Mouse (Mus musculus) liver, adult 10 weeks (tissue): Measurements from ENCODE around the gene Kbtbd7. TPM values are rescaled to one million over a fixed set of nuclear protein-coding genes. Genes with fewer than 3 reads are reported as not detected.

Source experiments
- polyA plus RNA-seq: library from polyadenylated mRNA; stranded (reverse); fragments of 350-450 nt; fragmentation: Illumina TruSeq; extraction: RNeasy Lipid Tissue Mini Kit (QIAGEN cat#74804); gene quantifications from one replicate; pipeline ENCODE4 v1.2.3, GENCODE M21; 2014; ENCODE audit warnings: low read depth, low replicate concordance

Kbtbd7 gene
- polyA plus RNA-seq, result 18.4 TPM

DNA sequence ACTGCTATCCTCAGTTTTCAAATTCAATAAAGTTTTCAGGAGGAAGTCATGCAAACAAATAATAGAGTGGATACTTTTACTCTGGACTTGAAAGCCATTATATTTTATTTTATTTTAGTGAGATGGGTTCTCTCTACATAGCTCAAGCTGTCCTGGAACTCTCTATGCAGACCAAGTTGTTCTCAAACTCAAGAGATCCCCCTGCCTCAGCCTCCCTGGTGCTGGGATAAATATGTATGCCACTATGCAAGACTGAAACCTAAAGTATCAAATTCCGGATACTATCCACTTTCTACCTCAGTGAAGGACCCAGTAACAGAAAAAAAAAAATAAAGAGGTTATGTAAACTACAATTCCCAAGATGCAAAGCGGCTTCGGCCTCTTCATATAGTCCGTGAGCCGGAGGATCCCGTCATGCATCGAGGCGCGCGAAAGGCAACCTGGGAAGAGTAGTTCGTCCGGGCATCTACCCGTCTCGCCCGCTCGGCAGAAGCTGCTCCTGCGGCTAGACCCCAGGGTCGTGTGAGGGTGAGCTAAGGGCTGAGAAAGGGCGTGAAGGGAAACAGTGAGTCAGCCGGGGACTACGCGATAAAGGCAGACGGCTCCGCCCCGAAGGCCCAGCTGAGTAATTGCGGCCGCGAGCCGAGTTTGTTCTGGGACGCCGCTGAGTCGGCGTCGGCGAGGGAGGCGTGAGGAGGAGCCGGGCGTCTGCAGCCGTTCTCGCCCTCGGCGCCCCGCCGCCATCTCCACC is at the start of gene Kbtbd7:
Kbtbd7 (plus strand) TSS at position 533 of the 751 bp plus-strand sequence.

DNA sequence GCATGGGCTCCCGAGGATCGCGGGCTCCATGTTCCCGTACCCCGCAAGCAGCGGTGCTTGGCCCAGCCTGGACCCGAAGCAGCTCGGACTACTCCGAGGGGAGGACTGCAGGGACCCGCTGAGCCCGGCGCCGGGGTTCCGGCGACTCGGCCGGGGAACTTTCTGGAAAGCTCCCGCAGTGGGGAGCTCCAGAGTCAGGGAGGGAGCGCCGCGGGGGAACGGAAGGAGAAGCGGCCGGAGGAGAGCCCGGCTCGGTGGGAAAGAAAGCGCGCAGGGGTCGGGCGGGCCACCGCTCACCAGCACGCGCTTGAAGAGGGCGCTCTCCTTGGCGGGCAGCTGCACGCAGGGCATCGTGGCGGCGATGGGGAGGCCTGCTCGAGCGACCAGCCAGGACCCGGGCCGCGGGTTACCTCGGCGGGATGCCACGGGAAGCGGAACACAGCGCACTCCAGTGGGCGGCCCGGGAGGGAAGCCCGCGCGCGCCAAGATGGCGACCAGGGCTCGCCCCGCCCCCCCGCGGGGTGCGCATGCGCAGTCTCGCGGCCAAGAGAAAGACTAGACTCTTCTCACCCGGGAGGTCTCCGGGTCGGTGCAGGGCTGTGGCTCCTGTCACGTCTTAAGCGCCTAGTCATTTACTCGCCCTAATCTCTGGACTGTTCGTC is 35.9 kb upstream of the Kbtbd7 start, which contains the start of gene Naa16:
Naa16 (minus strand) TSS at position 514 of the 662 bp plus-strand sequence.

DNA sequence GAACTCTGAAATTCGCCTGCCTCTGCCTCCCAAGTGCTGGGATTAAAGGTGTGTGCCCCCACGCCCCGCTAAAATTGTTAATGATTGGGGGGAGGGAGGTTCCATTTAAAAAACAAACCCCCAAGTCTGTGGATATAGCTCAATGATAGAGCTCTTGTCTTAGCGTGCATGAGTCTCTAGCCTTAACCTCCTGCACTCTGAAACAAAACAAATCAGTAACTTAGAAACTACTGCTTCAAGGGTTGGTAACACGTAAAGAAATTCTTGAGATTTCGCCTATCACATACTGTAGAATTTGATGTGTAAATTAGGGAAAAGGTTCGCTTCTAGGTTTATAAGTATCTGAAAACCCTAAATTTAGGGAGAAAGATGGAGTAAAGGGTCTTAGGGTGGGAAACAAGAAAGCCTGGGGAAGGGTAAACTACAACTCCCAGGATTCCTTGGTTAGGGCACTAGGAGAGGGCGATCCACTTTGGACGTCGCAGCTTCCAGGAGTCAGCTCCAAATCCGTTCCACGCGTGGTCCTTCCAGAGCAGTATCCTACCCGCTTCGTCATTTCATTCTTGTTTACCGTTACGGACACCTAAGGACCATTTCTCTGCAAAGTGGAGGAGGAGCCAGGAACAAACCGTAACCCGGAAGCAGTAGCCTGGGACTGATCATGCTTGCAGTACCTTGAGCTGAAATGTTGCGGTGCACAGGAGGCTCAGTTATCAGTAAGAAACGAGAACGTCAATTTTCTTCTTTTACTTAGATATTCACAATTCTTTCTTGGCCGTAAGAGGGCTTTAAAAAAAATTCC is 28.8 kb upstream of the Kbtbd7 start, which contains the start of gene Mtrf1:
Mtrf1 (plus strand) TSS at position 452 of the 802 bp plus-strand sequence.

DNA sequence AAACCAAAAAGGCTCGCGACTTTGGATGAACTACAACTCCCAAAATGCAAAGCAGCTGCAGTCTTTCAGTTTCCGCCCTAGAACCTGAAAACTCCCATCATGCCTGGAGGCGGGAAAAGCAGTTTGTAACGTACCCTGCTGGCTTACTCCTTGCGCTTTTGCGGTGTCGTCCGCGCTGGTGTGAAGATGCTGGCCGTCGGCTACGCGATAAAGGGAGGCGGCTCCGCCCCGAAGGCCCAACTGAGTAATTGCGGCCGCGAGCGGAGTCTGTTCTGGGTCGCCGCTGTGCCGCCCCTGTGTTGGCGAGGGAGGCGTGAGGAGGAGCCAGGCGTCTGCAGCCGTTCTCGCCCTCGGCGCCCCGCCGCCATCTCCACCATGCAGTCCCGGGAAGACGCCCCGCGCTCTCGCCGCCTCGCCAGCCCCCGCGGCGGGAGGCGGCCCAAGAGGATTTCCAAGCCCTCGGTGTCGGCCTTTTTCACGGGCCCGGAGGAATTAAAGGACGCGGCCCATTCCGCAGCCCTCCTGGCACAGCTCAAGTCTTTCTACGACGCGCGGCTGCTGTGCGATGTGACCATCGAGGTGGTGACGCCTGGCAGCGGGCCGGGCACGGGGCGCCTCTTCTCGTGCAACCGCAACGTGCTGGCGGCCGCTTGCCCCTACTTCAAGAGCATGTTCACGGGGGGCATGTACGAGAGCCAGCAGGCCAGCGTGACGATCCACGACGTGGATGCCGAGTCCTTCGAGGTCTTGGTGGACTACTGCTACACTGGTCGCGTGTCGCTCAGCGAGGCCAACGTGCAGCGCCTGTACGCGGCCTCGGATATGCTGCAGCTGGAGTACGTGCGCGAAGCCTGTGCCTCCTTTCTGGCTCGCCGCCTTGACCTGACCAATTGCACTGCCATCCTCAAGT is 25.6 kb downstream of the Kbtbd7 start, which contains the start of gene Kbtbd6:
Kbtbd6 (plus strand) TSS at position 155 of the 910 bp plus-strand sequence.

Other genes starting within 250 kb of the Kbtbd7 start
- not detected for gene Zfp957, start 179.1 kb upstream of the Kbtbd7 start, polyA plus RNA-seq
- not detected for gene Rgcc, start 124.9 kb upstream of the Kbtbd7 start, polyA plus RNA-seq
- gene Naa16, start 35.7 kb upstream of the Kbtbd7 start, polyA plus RNA-seq, result 26.8 TPM
- 12.3 TPM for gene Mtrf1, start 28.7 kb upstream of the Kbtbd7 start, polyA plus RNA-seq
- gene Kbtbd6, start 25.3 kb downstream of the Kbtbd7 start, polyA plus RNA-seq, result not detected
- 27.4 TPM for gene Elf1, start 54.7 kb downstream of the Kbtbd7 start, polyA plus RNA-seq
- gene Wbp4, start 55.0 kb downstream of the Kbtbd7 start, polyA plus RNA-seq, result 22.5 TPM
- 103 TPM for gene Sugt1, start 161.2 kb downstream of the Kbtbd7 start, polyA plus RNA-seq
- 9.7 TPM for gene Cnmd, start 235.7 kb downstream of the Kbtbd7 start, polyA plus RNA-seq